Mouse (Mus musculus) thymus, adult 2 months (tissue): ENCODE measurements around the gene Ube2v1. TPM values are rescaled to one million over a fixed set of nuclear protein-coding genes. Genes with fewer than 3 reads are reported as not detected.

Experiments used
- DNase-seq: peaks from one replicate; pipeline ENCODE4 v3.0.0; 2021
- H3K27ac ChIP-seq: fragments of 200-500 bp; 2 replicates; pipeline ENCODE4 v1.5.1; 2012; ENCODE audit warnings: low read length, control low read depth; ENCODE audit not compliant: control insufficient read depth, insufficient read depth
- H3K27me3 ChIP-seq: fragments of 200-500 bp; 2 replicates; pipeline ENCODE4 v1.6.1; 2012; ENCODE audit warnings: mild to moderate bottlenecking, low read length, moderate library complexity, mixed read lengths; ENCODE audit not compliant: control insufficient read depth, insufficient read depth
- H3K36me3 ChIP-seq: fragments of 200-500 bp; 2 replicates; pipeline ENCODE4 v1.6.1; 2012; ENCODE audit warnings: mild to moderate bottlenecking, low read length, moderate library complexity; ENCODE audit not compliant: control insufficient read depth, insufficient read depth
- H3K4me1 ChIP-seq: fragments of 200-500 bp; replicated peaks from 2 replicates; pipeline ENCODE4 v1.6.1; 2012; ENCODE audit warnings: low read length; ENCODE audit not compliant: control insufficient read depth, insufficient read depth
- H3K4me3 ChIP-seq: fragments of 200-500 bp; 2 replicates; pipeline ENCODE4 v1.5.1; 2012; ENCODE audit warnings: mild to moderate bottlenecking, low read length, control low read depth, moderate library complexity; ENCODE audit not compliant: control insufficient read depth, insufficient read depth
- CTCF ChIP-seq: fragments of 200-500 bp; IDR thresholded peaks from 2 replicates; pipeline ENCODE4 v1.5.1; 2012; ENCODE audit warnings: mild to moderate bottlenecking, control low read depth, low read length, moderate library complexity, borderline replicate concordance; ENCODE audit not compliant: control insufficient read depth, poor library complexity, insufficient read depth; ENCODE audit errors: extremely low read depth
- POLR2A ChIP-seq: fragments of 200-500 bp; IDR thresholded peaks from 2 replicates; pipeline ENCODE4 v1.6.1; 2012; ENCODE audit warnings: mild to moderate bottlenecking, low read length, control low read depth, moderate library complexity; ENCODE audit not compliant: control insufficient read depth, poor library complexity, insufficient read depth; ENCODE audit errors: extremely low read depth
- WGBS: fragments of 180-500 bp; shearing (Covaris S2); methylation state at CpG from one replicate; pipeline ENCODE4 v1.1.7; 2018; 5-methylcytosine and 5-hydroxymethylcytosine counted together
- polyA plus RNA-seq: library from polyadenylated mRNA; depleted of rRNA; stranded (reverse); fragments of >200 nt; gene quantifications from 2 replicates; pipeline ENCODE4 v1.2.3, GENCODE M21; 2012

The Ube2v1 gene
- polyA plus RNA-seq, 1 experiment = 161 TPM

GRCm38 (mm10) chr2:167596262-167596661 is 35.6 kb downstream of the Ube2v1 start:
- Histone ChIP-seq H3K4me1 (no peaks in the 10 kb centered on the region), H3K4me3 (no peak overlapping the region), H3K27ac (no peak overlapping the region), H3K27me3 (no peaks in the 10 kb centered on the region), H3K36me3 (no peaks in the 10 kb centered on the region)
- DNase-seq = no peak
- 96% methylated on average over 3 of the region's 4 CpGs for WGBS
- TF ChIP-seq POLR2A (no peak), CTCF (no peak)

- no peak for DNase-seq
- TF ChIP-seq POLR2A (no peak), CTCF (no peak)
- WGBS = 93% methylated on average over 14 of the region's 14 CpGs
- H3K27me3 ChIP-seq = no peaks in the 10 kb centered on the region
- H3K4me1 ChIP-seq = no peaks in the 10 kb centered on the region
- no peak overlapping the region for H3K4me3 ChIP-seq
- no peak overlapping the region for H3K27ac ChIP-seq
- no peaks in the 10 kb centered on the region for H3K36me3 ChIP-seq
Measured at GRCm38 (mm10) chr2:167595761-167596171, 36.1 kb downstream of the Ube2v1 start.

DNA sequence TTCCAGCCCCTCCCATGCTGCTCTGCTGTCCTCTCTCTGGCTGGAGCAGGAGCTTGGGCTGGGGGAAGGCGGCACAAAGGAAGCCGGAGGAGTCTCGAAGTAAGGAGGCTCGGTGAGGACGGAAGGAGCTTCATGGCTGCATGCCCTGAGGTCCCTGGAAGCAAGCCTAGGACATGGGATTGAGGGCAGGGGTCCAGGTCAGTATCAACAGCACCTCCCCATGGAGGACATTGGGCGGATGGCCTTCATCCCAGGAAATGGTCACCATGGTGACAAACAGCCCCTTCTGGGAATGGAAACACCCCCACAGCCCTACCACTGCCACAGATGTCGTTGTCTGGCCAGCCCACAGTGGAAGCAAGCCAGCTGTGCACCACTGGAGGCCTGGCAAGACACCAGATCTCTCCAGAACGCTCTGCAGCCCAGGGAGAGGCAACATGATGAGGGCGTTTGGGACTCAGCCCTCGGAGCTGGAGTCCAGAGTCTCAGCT is 37.4 kb downstream of the Ube2v1 start:
- no peaks in the 10 kb centered on the region for H3K36me3 ChIP-seq
- DNase-seq = no peak
- H3K27ac ChIP-seq = no peak overlapping the region
- H3K27me3 ChIP-seq = no peaks in the 10 kb centered on the region
- WGBS = 84% methylated on average over 10 of the region's 10 CpGs
- H3K4me3 ChIP-seq = no peak overlapping the region
- no peak for TF ChIP-seq POLR2A
- TF ChIP-seq CTCF = no peak
- peaks cover under 1% of the 10 kb centered on the region; the same call in 1 of the 2 replicates for H3K4me1 ChIP-seq

DNA sequence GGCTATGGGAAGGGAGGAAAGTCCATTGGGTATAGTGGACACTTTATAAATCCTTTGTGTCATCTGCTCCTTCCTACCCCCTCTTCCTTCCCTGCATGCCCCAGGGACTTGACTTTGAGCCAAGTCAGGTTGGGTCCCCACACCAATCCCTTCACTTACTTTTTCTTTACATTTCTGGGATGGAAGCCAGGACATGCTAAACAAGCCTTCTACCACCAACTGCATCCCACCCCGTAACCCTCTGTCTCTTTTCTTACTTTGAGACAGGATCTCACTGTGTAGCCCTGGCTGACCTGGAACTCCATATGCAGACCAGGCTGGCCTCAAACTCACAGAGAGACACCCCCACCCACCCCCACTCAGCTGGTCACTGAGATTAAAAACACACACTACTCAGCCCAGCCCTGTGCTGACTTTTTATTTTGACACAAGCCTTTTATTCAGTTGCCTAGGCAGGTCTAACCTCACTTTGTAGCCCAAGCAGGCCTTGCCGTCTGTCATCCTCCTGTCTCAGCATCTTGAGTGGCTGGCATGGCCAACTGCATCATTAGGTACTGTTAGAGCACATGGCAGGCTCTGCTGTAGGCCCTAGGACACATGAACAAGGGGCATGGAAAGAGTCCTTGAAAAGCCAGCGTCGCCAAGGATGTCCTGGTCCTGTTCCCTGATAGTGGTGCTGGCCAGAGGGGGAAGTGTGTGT is 38.2 kb downstream of the Ube2v1 start:
- Histone ChIP-seq H3K27ac (no peak overlapping the region), H3K27me3 (no peaks in the 10 kb centered on the region), H3K36me3 (no peaks in the 10 kb centered on the region), H3K4me1 (peaks cover 7% of the 10 kb centered on the region; the same call in 1 of the 2 replicates), H3K4me3 (no peak overlapping the region)
- 99% methylated on average over 4 of the region's 4 CpGs for WGBS
- DNase-seq = no peak
- no peak for TF ChIP-seq CTCF
- TF ChIP-seq POLR2A = no peak

DNA sequence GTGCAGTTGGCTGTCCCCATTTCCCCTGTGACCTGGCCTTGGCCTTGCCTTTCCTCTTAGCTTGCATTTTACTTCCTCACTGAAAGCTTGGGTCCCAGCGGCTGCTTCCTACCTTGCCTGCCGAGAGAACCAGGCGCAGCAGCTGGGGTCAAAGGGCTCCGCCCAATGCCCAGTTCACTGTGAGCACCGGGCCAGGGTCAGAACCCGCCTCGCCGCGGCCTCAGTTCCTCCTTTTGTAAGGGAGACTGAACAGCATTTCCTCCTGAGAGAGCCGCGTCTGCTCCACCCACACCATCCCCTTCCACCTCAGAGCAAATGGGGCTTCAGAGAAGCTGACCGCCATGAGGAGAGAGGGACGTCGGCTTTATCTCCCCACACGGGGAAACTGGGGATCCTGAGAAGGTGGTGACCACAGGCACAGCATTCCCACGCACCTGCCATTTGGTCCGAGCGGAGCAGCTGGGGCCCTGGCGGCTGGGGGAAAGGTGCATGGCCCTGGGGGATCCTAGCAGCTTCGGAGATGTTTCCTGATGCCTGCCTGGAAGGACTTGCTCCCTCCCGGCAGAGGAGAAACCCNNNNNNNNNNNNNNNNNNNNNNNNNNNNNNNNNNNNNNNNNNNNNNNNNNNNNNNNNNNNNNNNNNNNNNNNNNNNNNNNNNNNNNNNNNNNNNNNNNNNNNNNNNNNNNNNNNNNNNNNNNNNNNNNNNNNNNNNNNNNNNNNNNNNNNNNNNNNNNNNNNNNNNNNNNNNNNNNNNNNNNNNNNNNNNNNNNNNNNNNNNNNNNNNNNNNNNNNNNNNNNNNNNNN is 42.9 kb downstream of the Ube2v1 start:
- 3% methylated on average over 21 of the region's 21 CpGs for WGBS
- peak; percentile 56 for DNase-seq
- TF ChIP-seq POLR2A = peak; percentile 42; the same call in 1 of the 2 replicates
- no peak for TF ChIP-seq CTCF

DNA sequence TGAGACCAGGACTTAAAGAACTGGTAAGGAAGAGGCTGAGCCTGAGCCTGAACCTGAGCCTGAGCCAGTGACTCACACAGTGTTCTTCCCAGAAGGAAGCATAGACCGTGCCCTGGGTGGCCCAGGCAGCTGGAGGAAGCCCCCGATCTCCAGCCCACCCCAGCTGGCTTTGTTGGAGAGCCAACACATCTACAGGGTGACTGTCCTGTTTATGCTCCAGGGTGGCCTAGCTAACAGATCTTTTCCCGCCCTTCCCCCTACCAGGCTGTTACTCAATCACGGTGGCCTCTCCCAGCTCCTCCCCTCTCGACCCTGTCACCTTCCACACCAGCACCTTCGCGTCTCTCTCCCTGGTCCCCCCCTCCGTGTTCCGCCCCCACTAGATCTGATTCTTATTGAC is 44.9 kb downstream of the Ube2v1 start:
- no peak for DNase-seq
- Histone ChIP-seq H3K4me3 (no peak overlapping the region), H3K36me3 (no peaks in the 10 kb centered on the region), H3K27ac (no peak overlapping the region), H3K27me3 (no peaks in the 10 kb centered on the region), H3K4me1 (peaks cover 10% of the 10 kb centered on the region; the same call in 1 of the 2 replicates)
- 84% methylated on average over 9 of the region's 9 CpGs for WGBS
- TF ChIP-seq POLR2A (no peak), CTCF (no peak)

More for the DNA sequence above, 42.9 kb downstream of the Ube2v1 start:
- peak overlapping the region; percentile 30 for H3K27ac ChIP-seq
- H3K4me3 ChIP-seq = peak overlapping the region; percentile 91
- H3K27me3 ChIP-seq = no peaks in the 10 kb centered on the region
- peaks cover 10% of the 10 kb centered on the region; the same call in 1 of the 2 replicates for H3K4me1 ChIP-seq
- H3K36me3 ChIP-seq = no peaks in the 10 kb centered on the region
